Mouse (Mus musculus) T-helper 17 cell (primary cell): Measurements from ENCODE around the gene Gm11639.

Experiments
- in situ Hi-C, 2 experiments: fragments of 300-600 bp; cut with MboI, MseI; formaldehyde crosslinking; loops; 1 replicate in 1 of 2; 2 replicates in 1 of 2; pipeline ENCODE4 v1.15.1; 2025; ENCODE audit warnings: high pct_unique_total_duplicates in 2 of 2

The Gm11639 gene

GRCm38 (mm10) chr11:105152017-105152300 lies 466.5 kb downstream of the Gm11639 start:
- in situ Hi-C loops = no loop called here

GRCm38 (mm10) chr11:105152357-105152899 lies 466.9 kb downstream of the Gm11639 start:
- in situ Hi-C loops = no loop called here

DNA sequence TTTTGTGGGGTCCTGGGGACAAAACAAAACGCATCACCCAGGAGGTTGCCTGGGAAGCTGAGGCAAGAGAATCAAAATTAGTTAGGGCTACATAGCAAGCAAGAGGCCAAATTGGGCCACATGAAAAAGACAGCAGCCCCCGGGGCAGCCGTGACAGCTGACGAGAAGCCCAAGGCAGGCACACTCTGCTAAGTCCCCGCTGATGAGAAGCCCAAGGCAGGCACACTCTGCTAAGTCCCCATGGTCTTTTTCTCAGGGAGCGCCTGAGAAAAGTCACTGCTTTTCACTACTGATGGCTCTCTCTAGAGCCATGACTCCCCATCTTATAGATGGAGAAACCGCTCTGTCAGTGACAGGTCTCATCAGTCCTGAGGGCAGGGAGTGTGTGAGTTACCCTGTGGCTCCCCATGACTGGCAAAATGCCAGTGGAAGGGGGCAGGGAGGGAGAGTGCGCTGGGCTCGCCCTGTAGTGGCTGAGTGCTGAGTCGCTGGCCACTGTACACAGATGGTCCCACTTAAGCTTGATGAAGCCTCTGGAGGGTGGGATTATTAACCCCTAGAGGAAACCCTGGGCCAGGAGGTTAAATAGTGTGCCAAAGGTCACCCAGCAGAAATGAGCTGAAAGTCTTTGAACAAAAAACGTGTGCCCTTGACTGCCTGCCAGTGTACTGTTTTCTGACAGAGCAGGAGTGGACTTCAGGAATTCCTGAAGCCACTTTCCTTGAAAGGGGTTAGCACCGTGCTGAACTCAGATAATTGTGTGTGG lies 467.7 kb downstream of the Gm11639 start:
- in situ Hi-C loops = no loop called here

DNA sequence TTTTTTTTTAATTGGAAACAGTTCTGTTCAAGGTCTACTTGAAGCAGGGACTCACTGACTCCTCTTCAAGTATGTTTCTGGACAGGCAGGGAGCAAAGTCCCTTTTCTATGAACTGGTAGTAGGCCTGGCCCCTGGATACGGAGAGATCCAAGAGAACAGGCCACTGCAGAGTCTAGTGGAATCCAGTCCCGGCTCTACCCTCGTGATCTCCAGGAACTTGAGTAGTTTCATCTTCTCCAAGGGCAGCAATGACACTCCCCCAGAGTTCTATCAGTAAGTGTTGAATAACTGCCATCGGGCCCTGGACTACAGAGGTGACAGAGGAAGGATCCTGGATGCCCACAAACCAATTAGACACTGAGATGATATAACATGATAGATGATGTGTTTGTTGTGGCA lies 470.4 kb downstream of the Gm11639 start:
- in situ Hi-C loops = no loop called here

GRCm38 (mm10) chr11:105156748-105157267 lies 471.3 kb downstream of the Gm11639 start:
- in situ Hi-C loops = no loop called here

GRCm38 (mm10) chr11:105158047-105158446 lies 472.5 kb downstream of the Gm11639 start:
- in situ Hi-C loops = no loop called here

- in situ Hi-C loops = no loop called here
Measured at GRCm38 (mm10) chr11:105159673-105160360, 474.3 kb downstream of the Gm11639 start.

GRCm38 (mm10) chr11:105161411-105161810 lies 475.9 kb downstream of the Gm11639 start:
- in situ Hi-C loops = no loop called here

- in situ Hi-C loops = no loop called here
Measured at GRCm38 (mm10) chr11:105164516-105165510, 479.3 kb downstream of the Gm11639 start.

DNA sequence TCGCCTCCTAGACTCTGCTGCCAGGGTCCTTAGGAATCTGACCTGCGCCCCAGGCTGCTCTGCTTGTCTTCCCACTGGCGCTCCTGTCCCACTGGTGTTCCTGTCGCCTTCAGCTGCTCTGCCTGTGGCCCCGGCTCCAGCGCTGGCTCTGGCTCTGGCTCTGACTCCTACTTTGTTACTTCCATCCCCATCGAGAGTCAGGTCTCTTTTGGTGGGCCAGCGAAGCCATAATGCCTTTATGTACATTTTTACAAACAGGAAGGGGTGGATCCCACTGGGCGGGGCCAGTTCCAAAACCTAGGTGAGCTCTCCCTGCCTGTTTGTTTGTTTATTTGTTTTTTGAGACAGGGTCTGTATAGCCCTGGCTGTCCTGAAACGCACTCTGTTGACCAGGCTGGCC lies 481.3 kb downstream of the Gm11639 start:
- in situ Hi-C loops = no loop called here
